Mouse (Mus musculus): ENCODE data around the gene Ctsf.
"Not testable (repeated sequence)": the region's sequence is repeated elsewhere in the genome, so short reads cannot be mapped to it uniquely, and the experiment has no call there.

Ctsf gene
- long read RNA-seq, experiment 1, transcript Ctsf-201 (14 exons, 1,980 nt): major isoform, 354 of 405 reads
- long read RNA-seq, experiment 1, partial matches to known transcripts: 14 of 405 reads
- long read RNA-seq, experiment 1, other reads (novel, unspliced or antisense): 32 of 405 reads
- long read RNA-seq, experiment 2, transcript Ctsf-201 (14 exons, 1,980 nt): major isoform, 483 of 546 reads
- long read RNA-seq, experiment 2, partial matches to known transcripts: 18 of 546 reads
- long read RNA-seq, experiment 2, other reads (novel, unspliced or antisense): 40 of 546 reads

DNA sequence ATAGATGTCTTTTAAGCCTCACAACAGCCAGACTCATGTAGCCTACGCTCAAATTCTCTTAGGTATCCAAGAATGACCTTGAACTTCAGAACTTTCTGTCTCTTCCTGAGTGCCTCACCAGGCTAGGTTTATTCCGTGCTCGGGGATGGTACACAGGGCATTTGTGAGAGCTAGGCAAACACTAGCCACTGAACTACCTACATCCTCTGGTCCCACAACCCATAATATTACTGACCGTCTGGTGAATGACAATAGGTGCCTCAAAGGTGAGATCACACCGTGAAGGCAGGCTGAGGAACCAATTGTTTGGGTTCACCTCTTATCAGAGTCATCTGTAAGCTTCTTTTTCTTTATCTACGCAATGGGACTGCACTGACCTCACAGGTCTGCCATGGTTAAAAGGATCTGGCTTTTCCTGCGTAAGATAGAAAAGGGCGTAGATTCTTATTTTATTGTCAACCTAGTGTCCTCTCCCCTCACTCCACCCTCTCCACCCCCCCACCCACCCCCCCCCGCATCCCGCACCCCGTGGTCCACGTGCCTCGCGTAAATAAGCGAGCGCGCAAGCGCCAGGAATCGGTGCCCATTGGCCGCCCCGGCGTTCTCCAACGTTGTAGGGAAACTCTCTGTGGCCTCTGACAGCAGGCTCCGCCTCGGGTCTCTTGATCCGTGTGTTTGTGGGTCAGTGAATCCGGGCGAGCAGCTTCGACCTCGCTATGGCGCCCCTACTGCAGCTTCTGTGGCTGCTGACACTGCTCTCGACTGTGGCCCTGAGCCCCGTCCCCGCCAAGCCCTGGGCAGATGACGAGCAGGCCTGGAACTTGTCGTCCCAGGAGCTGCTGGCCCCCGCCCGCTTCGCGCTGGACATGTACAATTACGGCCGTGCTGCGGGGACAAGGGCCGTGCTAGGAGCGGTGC, at the start of gene Ctsf:
Gene Ctsf, plus strand, starts transcription at position 579 of the 918 bp plus-strand sequence.
- intact Hi-C loops (cut with DNase I): loop anchor here (10.0 kb wide), 1 partner anchor 220 kb away; no protein-coding TSS in a partner anchor

DNA sequence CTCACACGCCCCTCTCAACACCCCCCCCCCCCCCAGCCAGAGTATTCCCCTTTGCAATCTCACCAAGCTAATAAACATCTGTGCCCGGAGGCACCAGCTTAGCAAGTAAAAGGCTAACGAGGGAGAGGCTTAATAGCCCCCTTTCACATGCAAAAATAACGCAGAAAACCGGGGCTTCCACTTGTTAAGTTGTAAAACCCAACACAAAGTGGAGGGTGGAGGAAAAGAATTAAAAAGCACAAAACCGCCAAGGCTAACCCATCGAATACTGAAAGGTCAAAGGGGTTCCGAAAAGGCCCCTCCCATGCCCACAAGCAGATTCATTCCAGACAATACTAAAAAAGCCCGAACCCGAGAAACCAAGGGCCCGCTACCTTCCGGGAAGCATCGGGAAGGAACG, 44.6 kb upstream of the Ctsf start:
- intact Hi-C loops (cut with DNase I): no loop called here

DNA sequence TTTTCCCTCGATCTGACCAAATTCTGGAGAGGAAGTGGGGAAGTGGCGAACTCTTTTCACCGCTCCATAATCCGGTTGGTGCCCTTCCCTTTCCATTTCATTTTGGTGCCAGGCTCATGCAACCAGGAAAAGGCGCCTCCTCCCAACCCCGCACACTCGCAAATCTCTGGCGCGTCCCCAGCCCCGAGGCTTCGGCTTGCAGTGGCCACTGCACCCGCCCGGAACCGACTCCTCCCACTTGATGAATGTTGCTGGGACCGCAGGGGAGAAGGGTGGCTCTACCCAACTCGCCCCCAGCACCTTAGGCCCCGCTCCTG, 44.2 kb upstream of the Ctsf start:
- intact Hi-C loops (cut with DNase I): no loop called here

DNA sequence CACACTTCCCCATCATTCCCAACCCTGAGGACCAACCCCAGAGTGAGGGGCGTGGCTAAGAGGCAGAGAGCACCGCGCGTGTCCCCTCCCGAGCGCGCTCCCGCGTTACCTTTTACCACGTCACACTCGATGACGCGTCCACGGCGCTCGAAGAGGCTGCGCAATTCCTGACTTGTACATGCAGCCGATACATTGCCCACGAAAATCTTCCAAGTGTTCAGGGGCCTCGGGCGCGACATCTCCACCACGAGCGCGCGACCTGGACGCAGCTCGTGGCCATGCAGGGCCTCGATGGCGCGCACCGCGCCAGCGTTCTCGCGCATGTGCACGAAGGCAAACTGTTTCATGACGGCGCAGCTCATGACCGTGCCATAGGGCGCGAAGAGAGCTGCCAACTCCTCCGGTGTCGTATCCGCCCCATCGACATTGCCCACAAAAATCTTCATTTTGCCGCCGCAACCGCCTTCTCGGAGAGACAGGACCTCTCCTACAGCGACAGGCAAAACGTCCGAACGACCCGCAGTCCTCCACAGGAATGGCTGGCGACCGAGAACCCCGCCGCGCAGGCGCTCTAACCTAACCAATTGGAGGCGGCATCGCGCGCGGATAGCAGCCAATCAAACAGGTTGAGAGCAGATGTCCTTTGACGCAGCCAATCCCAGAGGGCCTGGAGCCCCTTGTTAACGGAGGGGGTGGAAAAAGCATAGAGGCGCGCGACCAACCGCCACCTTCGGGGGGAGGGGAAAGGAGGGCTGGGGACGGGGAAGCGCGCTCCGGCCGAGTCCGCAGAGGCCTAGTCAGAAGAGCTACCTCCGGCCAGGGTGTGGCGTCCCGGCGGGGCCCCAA, 43.6 kb upstream of the Ctsf start, which contains the start of the genes Gm21992 and Rbm14:
Gene Gm21992, minus strand, starts transcription at position 550 of the 846 bp plus-strand sequence.
Gene Rbm14, minus strand, starts transcription at position 572 of the 846 bp plus-strand sequence.
- intact Hi-C loops (cut with DNase I): no loop called here

DNA sequence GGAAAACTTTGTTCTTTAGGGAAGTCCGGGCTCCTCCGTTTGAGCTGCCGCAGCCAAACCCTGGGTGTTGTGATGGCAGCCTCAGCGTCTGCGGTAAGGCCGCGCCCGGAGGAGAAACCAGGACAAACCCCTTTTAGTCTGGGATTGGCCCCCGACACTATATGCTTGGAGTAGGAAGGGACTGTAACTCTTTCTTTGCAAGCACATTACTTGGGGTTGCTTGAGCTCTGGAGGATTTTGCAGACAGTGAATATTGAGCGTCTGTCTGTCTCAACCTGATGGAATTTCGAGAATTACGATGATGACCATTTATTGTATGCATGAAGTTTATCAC, 43.1 kb upstream of the Ctsf start:
- intact Hi-C loops (cut with DNase I): no loop called here

DNA sequence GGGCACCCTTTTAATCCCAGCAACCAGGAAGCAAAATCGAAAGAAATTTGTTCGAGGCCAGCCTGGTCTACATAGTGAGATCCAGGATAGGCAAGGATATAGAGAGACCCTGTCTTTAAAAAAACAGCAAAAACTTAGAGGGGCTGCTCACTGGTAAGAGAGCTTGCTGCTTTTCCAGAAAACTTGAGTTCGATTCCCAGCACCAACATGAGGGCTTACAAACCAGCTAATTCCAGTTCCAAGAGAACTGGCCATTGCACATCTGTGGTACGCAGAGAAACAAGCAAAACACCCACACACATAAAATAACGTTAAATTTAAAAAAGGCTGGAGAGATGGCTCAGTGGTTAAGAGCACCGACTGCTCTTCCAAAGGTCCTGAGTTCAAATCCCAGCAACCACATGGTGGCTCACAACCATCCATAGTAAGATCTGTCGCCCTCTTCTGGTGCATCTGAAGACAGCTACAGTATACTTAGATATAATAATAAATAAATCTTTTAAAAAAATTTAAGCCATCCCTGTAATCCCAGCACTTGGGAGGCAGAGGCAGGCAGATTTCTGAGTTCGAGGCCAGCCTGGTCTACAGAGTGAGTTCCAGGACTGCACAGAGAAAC, 42.5 kb upstream of the Ctsf start:
- intact Hi-C loops (cut with DNase I): not testable (repeated sequence)

DNA sequence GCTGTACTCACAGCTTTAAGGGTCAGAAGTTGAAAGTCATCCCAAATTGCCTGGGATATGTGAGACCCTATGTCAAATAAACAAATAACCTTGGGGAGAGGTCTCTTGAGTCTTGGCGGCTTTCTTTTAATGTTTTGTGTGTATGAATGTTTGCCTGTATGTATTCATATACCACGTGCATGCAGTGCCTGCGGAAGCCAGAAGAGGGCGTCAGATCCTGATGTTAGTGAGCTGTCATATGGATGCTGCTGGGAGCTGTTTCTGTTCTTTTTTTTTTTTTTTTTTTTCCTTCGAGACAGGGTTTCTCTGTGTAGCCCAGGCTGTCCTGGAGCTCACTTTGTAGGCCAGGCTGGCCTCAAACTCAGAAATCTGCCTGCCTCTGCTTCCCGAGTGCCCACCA, 41.9 kb upstream of the Ctsf start:
- intact Hi-C loops (cut with DNase I): no loop called here

DNA sequence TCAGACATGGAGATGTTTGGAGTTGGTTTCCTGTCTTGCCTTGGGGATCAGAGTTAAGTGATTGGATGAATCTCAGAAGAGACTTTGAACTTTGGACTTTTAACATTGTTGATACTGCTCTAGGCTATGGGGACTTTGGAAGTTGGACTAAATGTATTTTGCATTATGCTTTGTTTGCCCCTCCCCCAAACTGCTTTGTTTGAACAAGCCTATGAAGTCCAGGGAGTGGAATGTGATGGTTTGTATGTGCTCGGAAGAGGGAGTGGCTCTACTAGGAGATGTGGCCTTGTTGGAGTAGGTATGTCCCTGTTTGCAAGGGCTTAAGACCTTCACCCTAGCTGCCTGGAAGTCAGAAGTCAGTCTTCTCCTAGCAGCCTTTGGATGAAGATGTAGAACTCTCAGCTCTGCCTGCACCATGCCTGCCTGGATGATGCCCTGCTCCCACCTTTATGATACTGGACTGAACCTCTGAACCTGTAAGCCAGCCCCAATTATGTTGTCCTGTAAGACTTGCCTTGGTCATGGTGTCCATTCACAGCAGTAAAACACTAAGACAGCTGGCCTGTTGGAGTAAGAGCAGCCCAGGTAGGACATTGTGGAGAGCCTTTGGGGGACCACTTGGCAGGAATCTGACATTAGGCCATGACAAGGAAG, 37.6 kb upstream of the Ctsf start:
- intact Hi-C loops (cut with DNase I): no loop called here

DNA sequence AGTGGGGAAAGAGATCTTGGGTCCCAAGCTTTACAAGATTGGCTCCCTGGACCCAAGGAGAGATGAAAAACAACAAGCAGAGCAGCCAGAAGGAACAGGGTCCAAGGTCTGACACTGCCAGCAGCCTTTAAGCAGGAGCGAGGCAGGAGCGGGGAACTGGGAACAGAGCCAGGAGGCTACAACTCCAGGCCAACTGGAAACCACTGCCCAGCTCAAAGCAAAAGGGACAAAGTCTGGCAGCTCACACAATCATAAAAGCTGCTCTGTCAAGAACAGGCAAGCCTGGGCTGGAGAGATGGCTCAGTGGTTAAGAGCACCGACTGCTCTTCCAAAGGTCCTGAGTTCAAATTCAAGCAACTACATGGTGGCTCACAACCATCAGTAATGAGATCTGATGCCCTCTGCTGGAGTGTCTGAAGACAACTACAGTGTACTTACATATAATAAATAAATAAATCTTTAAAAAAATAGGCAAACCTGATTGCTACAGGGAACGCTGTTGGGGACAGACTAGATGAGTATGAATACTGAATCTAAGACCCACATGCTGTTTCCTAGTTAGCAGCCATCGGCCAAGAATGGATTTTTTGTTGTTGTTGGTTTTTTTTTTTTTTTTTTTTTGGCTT, 34.1 kb upstream of the Ctsf start:
- intact Hi-C loops (cut with DNase I): no loop called here

DNA sequence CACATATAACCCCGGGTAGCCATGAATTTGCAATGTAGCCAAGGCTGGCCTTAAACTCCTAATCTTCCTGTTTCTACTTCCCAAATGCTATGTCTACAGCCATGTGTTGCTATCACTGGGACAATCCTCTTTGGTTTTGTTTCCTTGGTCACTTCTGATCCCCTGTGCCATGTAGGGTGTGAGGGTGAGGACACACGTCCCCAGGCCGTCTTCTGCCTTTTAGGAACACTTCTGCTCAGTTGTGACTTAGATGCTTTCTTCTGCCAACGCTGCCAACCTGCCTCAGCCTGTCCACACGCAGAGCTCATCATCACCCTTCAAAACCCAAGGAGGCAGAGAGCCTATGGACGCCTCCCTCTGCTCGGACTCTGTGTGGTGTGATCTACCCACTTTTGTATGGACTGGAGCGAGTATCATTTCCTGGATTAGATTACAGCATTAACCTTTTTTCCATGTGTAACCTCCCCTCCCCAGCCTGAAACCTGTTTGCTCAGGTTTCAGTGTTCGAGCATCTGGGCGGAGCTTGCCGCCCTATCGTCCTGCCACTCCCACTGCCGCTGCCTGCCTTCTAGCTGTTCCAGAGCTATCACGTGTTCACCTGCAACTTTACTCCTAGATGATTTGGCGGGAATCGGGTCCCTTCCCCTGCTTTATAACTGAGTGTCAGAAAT, 26.4 kb upstream of the Ctsf start:
- intact Hi-C loops (cut with DNase I): no loop called here

DNA sequence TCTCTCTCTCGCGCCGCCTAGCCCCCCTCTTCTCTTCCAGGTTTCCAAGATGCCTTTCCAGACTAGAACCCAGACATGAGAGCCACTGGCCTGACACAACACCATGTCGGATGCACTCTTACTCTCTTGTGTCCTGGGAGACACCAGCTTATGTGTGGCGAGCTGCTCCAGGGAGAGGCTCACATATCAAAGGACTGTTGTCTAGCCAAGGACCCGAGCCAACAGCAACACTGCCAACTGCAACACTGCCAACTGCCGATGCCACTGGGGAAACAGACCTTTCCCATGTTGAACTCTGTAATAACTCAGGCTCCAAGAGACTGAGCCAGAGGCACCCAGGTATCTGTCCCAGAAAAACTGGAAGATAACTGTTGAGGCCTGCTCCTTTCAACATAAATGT, 25.8 kb upstream of the Ctsf start:
- intact Hi-C loops (cut with DNase I): no loop called here

DNA sequence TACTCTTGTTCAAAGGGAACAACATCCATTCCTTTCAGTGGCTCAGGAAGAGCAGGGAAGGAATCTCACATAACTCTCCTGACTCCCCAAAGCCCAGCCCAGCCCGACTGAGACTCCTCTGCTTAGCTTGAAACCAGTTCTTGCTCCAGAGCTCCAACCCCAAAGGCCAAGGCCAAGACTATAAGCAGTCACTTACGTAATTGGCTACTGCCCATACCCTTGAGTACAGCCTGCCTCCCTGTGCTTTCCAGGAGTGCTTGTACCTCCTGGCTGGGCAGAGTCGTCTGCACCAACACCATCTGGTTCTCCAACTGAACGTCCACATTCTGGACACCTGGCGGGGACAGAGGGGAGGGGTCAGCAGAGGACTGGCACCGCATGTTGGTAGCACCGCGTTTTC, 21.0 kb upstream of the Ctsf start:
- intact Hi-C loops (cut with DNase I): no loop called here

DNA sequence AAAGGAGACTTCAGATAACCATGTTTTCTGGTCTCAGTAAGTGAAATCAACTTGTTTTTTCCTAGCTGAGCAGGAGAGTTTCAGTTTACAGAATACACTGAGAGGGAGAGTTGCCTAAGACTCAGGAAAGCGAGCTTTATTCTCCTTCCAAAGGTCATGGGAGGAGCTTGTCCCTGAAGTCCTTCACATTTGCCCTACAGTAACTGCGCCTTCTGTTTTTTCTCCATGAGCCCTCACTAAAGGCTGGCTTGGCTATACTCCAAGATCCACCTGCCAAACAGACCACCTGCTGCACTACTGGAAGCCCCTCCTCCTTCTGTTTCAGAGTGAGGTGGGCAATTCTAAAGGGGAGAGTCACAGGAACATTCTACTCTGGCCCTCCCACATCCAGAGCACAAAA, 18.8 kb upstream of the Ctsf start:
- intact Hi-C loops (cut with DNase I): no loop called here

DNA sequence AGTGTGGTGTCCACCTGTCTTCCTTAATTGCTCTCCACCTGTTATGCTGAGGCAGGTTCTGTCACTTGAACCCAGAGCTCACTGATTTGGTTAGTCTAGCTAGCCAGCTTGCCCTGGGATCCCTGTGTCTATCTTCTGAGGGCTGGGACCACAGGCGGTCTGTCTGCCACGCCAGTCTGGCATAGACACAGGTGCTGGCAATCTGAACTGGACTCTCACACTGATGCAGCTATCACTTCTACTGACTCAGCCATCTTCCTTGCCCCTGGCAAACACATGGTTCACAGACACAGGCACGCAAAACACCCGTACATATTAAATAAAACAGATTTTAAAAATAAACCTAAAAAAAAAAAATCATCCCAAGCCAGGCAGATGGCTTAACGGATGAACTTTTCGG, 17.9 kb upstream of the Ctsf start:
- intact Hi-C loops (cut with DNase I): no loop called here

DNA sequence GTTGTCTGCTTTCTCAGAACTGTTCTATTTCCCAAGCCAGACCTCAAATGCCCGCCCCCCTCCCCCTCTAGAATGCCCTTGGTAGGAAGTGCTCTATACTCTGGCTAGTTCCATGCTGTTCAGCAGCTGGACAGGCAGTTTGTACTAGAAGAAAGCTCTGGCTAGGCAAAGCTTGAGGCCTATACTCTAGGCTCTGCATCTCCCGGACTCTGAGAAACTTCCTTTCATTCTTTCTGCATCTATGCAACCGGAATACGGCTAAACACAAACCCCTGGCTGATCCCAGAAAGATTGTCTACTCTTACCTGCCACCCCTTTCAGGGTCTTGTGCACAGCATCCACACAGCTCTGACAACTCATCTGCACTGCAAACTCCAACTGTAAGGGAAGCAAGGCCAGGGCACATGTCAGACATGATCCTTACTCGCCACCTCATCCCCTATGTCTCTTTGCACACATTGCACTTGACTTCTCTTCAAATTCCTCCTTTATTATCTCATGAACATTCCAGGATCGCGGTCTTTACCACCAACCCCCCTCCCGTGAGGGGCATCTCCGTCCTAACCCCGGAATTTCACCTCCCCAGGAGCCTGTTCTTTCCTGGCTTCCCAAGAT, 16.3 kb upstream of the Ctsf start:
- intact Hi-C loops (cut with DNase I): no loop called here

DNA sequence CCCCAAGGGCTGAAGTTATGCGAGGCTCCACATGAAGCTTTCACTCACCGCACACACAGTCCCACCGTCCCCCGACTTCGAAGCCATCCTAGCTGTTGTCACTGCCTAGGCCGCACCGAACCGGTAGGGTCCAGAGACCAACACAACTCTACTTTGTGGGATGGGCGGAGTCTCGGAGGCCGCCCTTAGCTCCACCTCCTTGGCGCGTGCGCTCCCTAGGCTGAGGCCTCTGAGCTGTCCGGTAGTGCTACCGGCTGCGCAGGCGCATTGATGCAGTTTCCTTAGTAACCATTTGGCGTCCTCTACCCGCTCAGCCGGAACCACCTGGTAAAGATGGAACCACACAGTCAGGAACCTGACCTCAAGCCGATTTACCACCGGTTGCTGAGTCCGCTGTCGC, 15.8 kb upstream of the Ctsf start, which contains the start of the genes Ccs and Ccdc87:
Gene Ccs, minus strand, starts transcription at position 184 of the 400 bp plus-strand sequence.
Gene Ccdc87, plus strand, starts transcription at position 218 of the 400 bp plus-strand sequence.
- intact Hi-C loops (cut with DNase I): no loop called here

DNA sequence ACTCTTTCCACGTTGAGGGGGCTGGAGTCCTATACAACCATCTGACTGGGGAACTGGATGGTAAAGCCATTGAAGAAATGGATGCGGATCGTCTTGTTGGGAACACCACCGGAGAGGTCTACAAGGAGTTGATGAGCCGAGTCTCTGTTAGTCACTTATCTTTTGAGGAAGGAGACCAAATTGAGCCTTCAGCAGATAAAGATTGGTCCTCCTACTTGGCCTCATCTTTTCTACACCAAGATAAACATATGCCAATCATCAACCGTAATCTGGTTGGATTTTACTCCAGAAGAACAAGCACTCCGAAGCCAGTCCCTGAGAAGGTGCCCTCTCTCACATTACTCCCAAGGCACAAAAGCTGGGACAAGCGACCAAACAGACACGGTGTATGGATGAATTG, 14.1 kb upstream of the Ctsf start:
- intact Hi-C loops (cut with DNase I): no loop called here

DNA sequence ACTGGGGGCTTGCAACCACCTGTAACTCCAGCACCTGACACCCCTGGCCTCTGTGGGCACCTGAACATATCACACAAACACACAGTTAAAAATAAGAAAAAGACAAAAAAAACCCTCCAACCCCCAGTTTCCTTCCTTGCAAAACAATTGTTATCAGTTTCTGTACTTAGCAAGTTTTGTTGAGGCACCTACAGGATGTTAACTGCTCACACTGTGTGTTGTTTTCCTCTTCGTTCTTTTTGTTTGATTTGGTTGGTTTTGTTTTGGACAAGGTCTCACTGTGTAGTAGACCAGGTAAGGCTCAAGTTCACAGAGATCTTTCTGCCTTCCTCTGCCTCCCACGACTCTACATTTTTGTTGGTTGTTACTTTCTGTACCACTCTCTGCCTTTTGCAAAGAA, 12.3 kb upstream of the Ctsf start:
- intact Hi-C loops (cut with DNase I): no loop called here

DNA sequence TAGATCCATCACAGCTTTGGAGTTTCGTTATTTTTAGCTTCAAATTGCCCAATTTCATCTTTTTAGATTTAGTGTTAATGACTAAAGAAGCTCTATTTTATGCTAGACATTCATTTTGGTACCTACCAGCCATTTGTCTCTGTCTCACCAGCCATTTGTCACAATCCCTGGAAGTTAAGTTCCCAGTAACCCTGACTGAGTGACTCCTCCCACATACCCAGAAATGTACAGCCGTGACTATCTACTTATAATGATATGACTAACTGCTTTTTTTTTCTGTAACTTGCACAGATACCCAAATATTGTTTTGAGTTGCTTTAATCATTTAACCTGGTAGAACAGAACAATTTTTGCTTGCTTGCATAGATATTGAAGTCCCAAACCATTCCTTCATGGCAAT, 9.1 kb upstream of the Ctsf start:
- intact Hi-C loops (cut with DNase I): loop anchor here (5.0 kb wide), 1 partner anchor 94 kb away; no protein-coding TSS in a partner anchor
